Mouse (Mus musculus) embryonic fibroblast, embryonic 13.5 days (primary cell): Measurements from ENCODE around the gene Klhdc7b.

ENCODE experiments used
- CTCF ChIP-seq: IDR thresholded peaks from 2 replicates; pipeline ENCODE4 v1.5.1; 2011; ENCODE audit warnings: mild to moderate bottlenecking, control low read depth, low read length, moderate library complexity, borderline replicate concordance; ENCODE audit not compliant: insufficient read depth
- POLR2A ChIP-seq: IDR thresholded peaks from 2 replicates; pipeline ENCODE4 v1.6.1; 2011; ENCODE audit warnings: low read depth, mild to moderate bottlenecking, control low read depth, low read length, moderate library complexity

DNA sequence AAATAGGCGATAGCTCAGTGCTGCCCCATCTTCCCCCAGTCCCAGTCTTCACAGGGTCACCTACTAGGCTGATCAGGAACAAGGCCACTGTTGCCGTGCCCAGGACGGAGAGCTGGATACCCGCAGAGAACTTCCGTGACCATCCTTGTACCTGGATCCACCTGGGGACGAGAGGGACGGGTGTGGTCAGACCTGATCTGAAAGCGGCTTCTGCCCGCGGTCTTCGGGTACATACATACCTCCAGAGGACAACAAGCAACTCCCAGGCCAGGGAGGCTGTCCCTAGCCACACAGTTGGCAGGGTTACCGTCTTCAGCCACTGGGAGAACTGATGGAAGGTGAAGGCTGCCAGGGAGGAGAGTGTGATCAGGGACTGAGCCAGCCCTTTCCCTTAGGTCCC is 31.9 kb upstream of the Klhdc7b start:
- TF ChIP-seq POLR2A (no peak), CTCF (no peak)
